Mouse (Mus musculus) c-Kit-positive CD71-positive TER-119-positive erythroid progenitor cells, embryonic 14.5 days (primary cell): Measurements from ENCODE around the gene Slc8a1.

Experiments used
- DNase-seq: peaks from one replicate; pipeline ENCODE4 v3.0.0-alpha.2; 2013; ENCODE audit warnings: low spot score

Slc8a1 gene

GRCm38 (mm10) chr17:81360032-81360431 is 378.1 kb downstream of the Slc8a1 start:
- DNase-seq: no peak

- no peak for DNase-seq
These were observed 402.0 kb downstream of the Slc8a1 start for GRCm38 (mm10) chr17:81336024-81336754.

- DNase-seq: no peak
These were observed 402.7 kb downstream of the Slc8a1 start for GRCm38 (mm10) chr17:81335526-81335925.
